11 mouse cellular contexts compared by ENCODE assay signal in genomic region chr1:179004133-179004866, GRCm38 (mm10).
A peak's percentile ranks its signal among the peaks of the same experiment; 100 is the strongest.
DNase-seq lines count a peak whose midpoint lies in the region.
"Had no signal": no experiment of that assay in that cellular context is flagged by ENCODE, and none has a peak within 500 bp of the region (broad histone marks: within the 10 kb centered on the region; RNA-seq: fewer than 3 reads in every experiment).

No protein-coding gene starts in this region.

- DNase-seq in cerebellum, postnatal 14 days: peak; percentile 59 to 67
- no peak for DNase-seq in cerebellum, adult 8-10 months
- peak; percentile 12 for DNase-seq in right cerebral cortex, postnatal 4 days
- DNase-seq in right cerebral cortex, adult 18-20 months: no peak
- peak; percentile 50 to 85 for DNase-seq in layer of hippocampus, postnatal 14 days (ENCODE audit: low spot score in 2 of 2)
- no peak for DNase-seq in adrenal gland, adult 2 months
- no peak for DNase-seq in thymus, postnatal 36 days
- DNase-seq in retina, embryonic 14.5 days (ENCODE audit: low spot score): no peak
- DNase-seq: embryo, embryonic 11 days; kidney, adult 2 months; lung, embryonic 14.5 days had no signal

Comparison
In these comparisons a context has a peak if more than half of its experiments do, and no peak if none do; other contexts are left out.
1. DNase-seq: peak in cerebellum, postnatal 14 days (2 of 2), right cerebral cortex, postnatal 4 days (single experiment) and layer of hippocampus, postnatal 14 days (2 of 2); none in cerebellum, adult 8-10 months (single experiment), right cerebral cortex, adult 18-20 months (single experiment), adrenal gland, adult 2 months (single experiment), thymus, postnatal 36 days (0 of 2) and retina, embryonic 14.5 days (single experiment).